Mouse (Mus musculus): ENCODE measurements at regions not wholly inside any gene's neighbourhood (a gene's known extent, or its start where the extent isn't known, plus 50 kb on each side); places are given as distances from the start of the nearest gene placed in this dataset.

GRCm38 (mm10) chr8:116344590-116345222, 160.1 kb upstream of the Dynlrb2 start:
- Histone ChIP-seq H3K27me3 (no peaks in the 10 kb centered on the region; the same call in 1 of the 2 replicates), H3K4me2 (no peak overlapping the region), H3K4me1 (peaks cover 3% of the 10 kb centered on the region; the same call in 1 of the 2 replicates), H3K36me3 (no peaks in the 10 kb centered on the region), H3K27ac (no peak overlapping the region), H3K4me3 (no peak overlapping the region), H3K9me3 (no peaks in the 10 kb centered on the region), H3K9ac (no peak overlapping the region)
- ATAC-seq (ENCODE audit: insufficient number of reproducible peaks, low FRiP score, low TSS enrichment, low read depth) = no peak
- WGBS = 82% methylated on average over 5 of the region's 5 CpGs

GRCm38 (mm10) chr8:116343534-116343933, 161.2 kb upstream of the Dynlrb2 start:
- Histone ChIP-seq H3K9ac (no peak overlapping the region), H3K4me1 (peaks cover 3% of the 10 kb centered on the region; the same call in 1 of the 2 replicates), H3K27me3 (no peaks in the 10 kb centered on the region; the same call in 1 of the 2 replicates), H3K36me3 (no peaks in the 10 kb centered on the region), H3K4me3 (no peak overlapping the region), H3K27ac (no peak overlapping the region), H3K4me2 (no peak overlapping the region), H3K9me3 (no peaks in the 10 kb centered on the region)
- 33% methylated on average over 5 of the region's 5 CpGs for WGBS
- ATAC-seq (ENCODE audit: insufficient number of reproducible peaks, low FRiP score, low TSS enrichment, low read depth) = no peak

- Histone ChIP-seq H3K4me1 (no peaks in the 10 kb centered on the region), H3K27me3 (no peaks in the 10 kb centered on the region), H3K9ac (no peak overlapping the region), H3K36me3 (no peaks in the 10 kb centered on the region), H3K27ac (no peak overlapping the region), H3K4me2 (no peak overlapping the region), H3K4me3 (no peak overlapping the region), H3K9me3 (no peaks in the 10 kb centered on the region)
- no peak for ATAC-seq (ENCODE audit: insufficient number of reproducible peaks, low FRiP score, low TSS enrichment, low read depth)
- 72% methylated on average over 3 of the region's 3 CpGs for WGBS
Measured at GRCm38 (mm10) chr8:116334772-116335171, 170.0 kb upstream of the Dynlrb2 start.

GRCm38 (mm10) chr8:116334101-116334500, 170.7 kb upstream of the Dynlrb2 start:
- Histone ChIP-seq H3K4me3 (no peak overlapping the region), H3K9me3 (no peaks in the 10 kb centered on the region), H3K36me3 (no peaks in the 10 kb centered on the region), H3K4me2 (no peak overlapping the region), H3K9ac (no peak overlapping the region), H3K4me1 (no peaks in the 10 kb centered on the region), H3K27me3 (no peaks in the 10 kb centered on the region), H3K27ac (no peak overlapping the region)
- 82% methylated on average over 3 of the region's 3 CpGs for WGBS
- no peak for ATAC-seq (ENCODE audit: insufficient number of reproducible peaks, low FRiP score, low TSS enrichment, low read depth)

- H3K27me3 ChIP-seq = no peaks in the 10 kb centered on the region
- WGBS = 81% methylated on average over 13 of the region's 13 CpGs
- H3K9ac ChIP-seq = no peak overlapping the region
- H3K9me3 ChIP-seq = no peaks in the 10 kb centered on the region
- H3K4me2 ChIP-seq = no peak overlapping the region
- H3K4me1 ChIP-seq = no peaks in the 10 kb centered on the region
- no peak for ATAC-seq (ENCODE audit: insufficient number of reproducible peaks, low FRiP score, low TSS enrichment, low read depth)
- H3K4me3 ChIP-seq = no peak overlapping the region
- H3K27ac ChIP-seq = no peak overlapping the region
- no peaks in the 10 kb centered on the region for H3K36me3 ChIP-seq
Measured at GRCm38 (mm10) chr8:116320014-116320680, 184.6 kb upstream of the Dynlrb2 start.

GRCm38 (mm10) chr8:116315410-116315809, 189.4 kb upstream of the Dynlrb2 start:
- Histone ChIP-seq H3K9me3 (no peaks in the 10 kb centered on the region), H3K4me1 (no peaks in the 10 kb centered on the region), H3K4me3 (no peak overlapping the region), H3K36me3 (no peaks in the 10 kb centered on the region), H3K4me2 (no peak overlapping the region), H3K9ac (no peak overlapping the region), H3K27ac (no peak overlapping the region), H3K27me3 (no peaks in the 10 kb centered on the region)
- no peak for ATAC-seq (ENCODE audit: insufficient number of reproducible peaks, low FRiP score, low TSS enrichment, low read depth)
- WGBS = 39% methylated on average over 5 of the region's 5 CpGs

GRCm38 (mm10) chr8:116314429-116315092, 190.2 kb upstream of the Dynlrb2 start:
- no peak overlapping the region for H3K27ac ChIP-seq
- no peak overlapping the region for H3K9ac ChIP-seq
- no peak overlapping the region for H3K4me2 ChIP-seq
- no peaks in the 10 kb centered on the region for H3K27me3 ChIP-seq
- ATAC-seq (ENCODE audit: insufficient number of reproducible peaks, low FRiP score, low TSS enrichment, low read depth) = no peak
- 80% methylated on average over 12 of the region's 12 CpGs for WGBS
- no peaks in the 10 kb centered on the region for H3K9me3 ChIP-seq
- H3K4me1 ChIP-seq = no peaks in the 10 kb centered on the region
- H3K4me3 ChIP-seq = no peak overlapping the region
- H3K36me3 ChIP-seq = no peaks in the 10 kb centered on the region

- ATAC-seq (ENCODE audit: insufficient number of reproducible peaks, low FRiP score, low TSS enrichment, low read depth) = no peak
- Histone ChIP-seq H3K4me3 (no peak overlapping the region), H3K4me1 (no peaks in the 10 kb centered on the region), H3K36me3 (no peaks in the 10 kb centered on the region), H3K9me3 (no peaks in the 10 kb centered on the region), H3K27ac (no peak overlapping the region), H3K9ac (no peak overlapping the region), H3K27me3 (no peaks in the 10 kb centered on the region), H3K4me2 (no peak overlapping the region)
- 91% methylated on average over 7 of the region's 7 CpGs for WGBS
Measured at GRCm38 (mm10) chr8:116298891-116299290, 205.9 kb upstream of the Dynlrb2 start.

- WGBS = 75% methylated on average over 6 of the region's 6 CpGs
Measured at GRCm38 (mm10) chr8:116290671-116291245, 214.0 kb upstream of the Dynlrb2 start.

GRCm38 (mm10) chr8:116289237-116289636, 215.5 kb upstream of the Dynlrb2 start:
- no peak overlapping the region for H3K4me3 ChIP-seq
- no peak overlapping the region for H3K27ac ChIP-seq
- no peaks in the 10 kb centered on the region for H3K27me3 ChIP-seq
- ATAC-seq (ENCODE audit: insufficient number of reproducible peaks, low FRiP score, low TSS enrichment, low read depth) = no peak
- no peaks in the 10 kb centered on the region for H3K4me1 ChIP-seq
- WGBS = 83% methylated on average over 2 of the region's 2 CpGs
- H3K36me3 ChIP-seq = no peaks in the 10 kb centered on the region
- H3K9ac ChIP-seq = no peak overlapping the region
- H3K9me3 ChIP-seq = no peaks in the 10 kb centered on the region
- H3K4me2 ChIP-seq = no peak overlapping the region

More at GRCm38 (mm10) chr8:116290671-116291245, 214.0 kb upstream of the Dynlrb2 start:
- Histone ChIP-seq H3K4me2 (no peak overlapping the region), H3K9me3 (no peaks in the 10 kb centered on the region), H3K4me3 (no peak overlapping the region), H3K4me1 (no peaks in the 10 kb centered on the region), H3K9ac (no peak overlapping the region), H3K27me3 (no peaks in the 10 kb centered on the region), H3K27ac (no peak overlapping the region), H3K36me3 (no peaks in the 10 kb centered on the region)
- ATAC-seq (ENCODE audit: insufficient number of reproducible peaks, low FRiP score, low TSS enrichment, low read depth) = no peak

GRCm38 (mm10) chr8:116283990-116284389, 220.8 kb upstream of the Dynlrb2 start:
- Histone ChIP-seq H3K9ac (no peak overlapping the region), H3K27me3 (no peaks in the 10 kb centered on the region), H3K4me2 (no peak overlapping the region), H3K36me3 (no peaks in the 10 kb centered on the region), H3K4me3 (no peak overlapping the region), H3K4me1 (no peaks in the 10 kb centered on the region), H3K9me3 (no peaks in the 10 kb centered on the region), H3K27ac (no peak overlapping the region)
- 47% methylated on average over 1 of the region's 3 CpGs for WGBS
- no peak for ATAC-seq (ENCODE audit: insufficient number of reproducible peaks, low FRiP score, low TSS enrichment, low read depth)

GRCm38 (mm10) chr8:116282341-116282740, 222.4 kb upstream of the Dynlrb2 start:
- ATAC-seq (ENCODE audit: insufficient number of reproducible peaks, low FRiP score, low TSS enrichment, low read depth) = no peak
- Histone ChIP-seq H3K36me3 (no peaks in the 10 kb centered on the region), H3K4me2 (no peak overlapping the region), H3K4me3 (no peak overlapping the region), H3K9ac (no peak overlapping the region), H3K27ac (no peak overlapping the region), H3K27me3 (no peaks in the 10 kb centered on the region), H3K9me3 (no peaks in the 10 kb centered on the region), H3K4me1 (no peaks in the 10 kb centered on the region)
- WGBS = 90% methylated on average over 5 of the region's 5 CpGs

Measured in limb, embryonic 15.5 days (tissue).